Mouse (Mus musculus) heart, embryonic 11.5 days (tissue): ENCODE results near the gene Slc15a1. TPM values are rescaled to one million over a fixed set of nuclear protein-coding genes. Genes with fewer than 3 reads are reported as not detected.
A peak's percentile ranks its signal among the peaks of the same experiment; 100 is the strongest.

Experiments
- ATAC-seq: fragments of 200-750 bp; cut with Nextera tagmentation; replicated peaks from 2 replicates; pipeline ENCODE4 v1.8.0; 2017; ENCODE audit warnings: moderate library complexity; ENCODE audit not compliant: insufficient number of reproducible peaks, low FRiP score, low TSS enrichment
- H3K27ac ChIP-seq: fragments of 300-500 bp; sonication (generic); 2 replicates; pipeline ENCODE4 v1.5.1; 2014; ENCODE audit warnings: mild to moderate bottlenecking, low read depth, low read length
- H3K27me3 ChIP-seq: fragments of 300-500 bp; sonication (generic); 2 replicates; pipeline ENCODE4 v1.6.1; 2014; ENCODE audit warnings: mild to moderate bottlenecking, low read length, mixed read lengths; ENCODE audit not compliant: control insufficient read depth, insufficient read depth
- H3K36me3 ChIP-seq: fragments of 300-500 bp; sonication (generic); 2 replicates; pipeline ENCODE4 v1.6.1; 2014; ENCODE audit warnings: mild to moderate bottlenecking, low read length, moderate library complexity, mixed read lengths; ENCODE audit not compliant: control insufficient read depth, insufficient read depth
- H3K4me1 ChIP-seq: fragments of 300-500 bp; sonication (generic); 2 replicates; pipeline ENCODE4 v1.6.1; 2014; ENCODE audit warnings: low read length; ENCODE audit not compliant: control insufficient read depth, insufficient read depth
- H3K4me2 ChIP-seq: fragments of 300-500 bp; sonication (generic); 2 replicates; pipeline ENCODE4 v1.6.1; 2014; ENCODE audit warnings: mild to moderate bottlenecking, moderate library complexity
- H3K4me3 ChIP-seq: fragments of 300-500 bp; sonication (generic); 2 replicates; pipeline ENCODE4 v1.5.1; 2014; ENCODE audit warnings: low read depth, low read length
- H3K9ac ChIP-seq: fragments of 300-500 bp; sonication (generic); 2 replicates; pipeline ENCODE4 v1.6.1; 2014; ENCODE audit warnings: mild to moderate bottlenecking, low read depth, low read length, moderate library complexity
- H3K9me3 ChIP-seq: fragments of 300-500 bp; sonication (generic); replicated peaks from 2 replicates; pipeline ENCODE4 v1.6.1; 2016; ENCODE audit warnings: low read length; ENCODE audit not compliant: control insufficient read depth
- WGBS: fragments of 180-500 bp; shearing (Covaris S2); extraction: QIAGEN DNeasy Blood & Tissue Kit; methylation state at CpG from one replicate; pipeline ENCODE4 v1.1.7; 2014; ENCODE audit not compliant: insufficient replicate concordance; 5-methylcytosine and 5-hydroxymethylcytosine counted together
- polyA plus RNA-seq: library from polyadenylated mRNA; unstranded; fragments of >200 nt; fragmentation: Nextera tagmentation; extraction: Ambion mirVana; gene quantifications from 2 replicates; pipeline ENCODE4 v1.2.1, GENCODE M21; 2014

Gene Slc15a1
- polyA plus RNA-seq, 1 experiment from 2014 or later = not detected

- 84% methylated on average over 3 of the region's 3 CpGs for WGBS
- Histone ChIP-seq H3K9me3 (no peaks in the 10 kb centered on the region), H3K4me3 (no peak overlapping the region), H3K27ac (no peak overlapping the region), H3K36me3 (no peaks in the 10 kb centered on the region), H3K4me1 (no peaks in the 10 kb centered on the region), H3K9ac (no peak overlapping the region), H3K4me2 (no peak overlapping the region), H3K27me3 (no peaks in the 10 kb centered on the region)
- no peak for ATAC-seq
These were observed 29.4 kb upstream of the Slc15a1 start for GRCm38 (mm10) chr14:121534501-121534900.

GRCm38 (mm10) chr14:121530853-121531252 lies 25.8 kb upstream of the Slc15a1 start:
- H3K36me3 ChIP-seq = no peaks in the 10 kb centered on the region
- no peaks in the 10 kb centered on the region for H3K9me3 ChIP-seq
- no peak overlapping the region for H3K4me3 ChIP-seq
- no peak overlapping the region for H3K4me2 ChIP-seq
- no peaks in the 10 kb centered on the region for H3K27me3 ChIP-seq
- 76% methylated on average over 9 of the region's 9 CpGs for WGBS
- no peak for ATAC-seq
- no peak overlapping the region for H3K27ac ChIP-seq
- no peak overlapping the region for H3K9ac ChIP-seq
- no peaks in the 10 kb centered on the region for H3K4me1 ChIP-seq

- Histone ChIP-seq H3K4me1 (no peaks in the 10 kb centered on the region), H3K27me3 (no peaks in the 10 kb centered on the region), H3K9ac (no peak overlapping the region), H3K36me3 (no peaks in the 10 kb centered on the region), H3K9me3 (no peaks in the 10 kb centered on the region), H3K4me3 (no peak overlapping the region), H3K27ac (no peak overlapping the region), H3K4me2 (no peak overlapping the region)
- 77% methylated on average over 3 of the region's 3 CpGs for WGBS
- no peak for ATAC-seq
These were observed 22.8 kb upstream of the Slc15a1 start for GRCm38 (mm10) chr14:121527883-121528282.

GRCm38 (mm10) chr14:121527201-121527600 lies 22.1 kb upstream of the Slc15a1 start:
- ATAC-seq = no peak
- Histone ChIP-seq H3K9me3 (no peaks in the 10 kb centered on the region), H3K27ac (no peak overlapping the region), H3K4me1 (no peaks in the 10 kb centered on the region), H3K27me3 (no peaks in the 10 kb centered on the region), H3K4me3 (no peak overlapping the region), H3K4me2 (no peak overlapping the region), H3K9ac (no peak overlapping the region), H3K36me3 (no peaks in the 10 kb centered on the region)
- WGBS = 79% methylated on average over 1 of the region's 1 CpGs

- no peak overlapping the region for H3K4me3 ChIP-seq
- no peaks in the 10 kb centered on the region for H3K4me1 ChIP-seq
- ATAC-seq = 0 out of 2 replicates have a peak, but pooled peaks have one; percentile 45
- WGBS = 55% methylated on average over 4 of the region's 4 CpGs
- H3K4me2 ChIP-seq = no peak overlapping the region
- no peak overlapping the region for H3K27ac ChIP-seq
- no peaks in the 10 kb centered on the region for H3K36me3 ChIP-seq
- no peaks in the 10 kb centered on the region for H3K27me3 ChIP-seq
- no peaks in the 10 kb centered on the region for H3K9me3 ChIP-seq
- H3K9ac ChIP-seq = no peak overlapping the region
These were observed 16.7 kb upstream of the Slc15a1 start for GRCm38 (mm10) chr14:121521709-121522108.

GRCm38 (mm10) chr14:121516881-121517280 lies 11.8 kb upstream of the Slc15a1 start:
- 76% methylated on average over 5 of the region's 5 CpGs for WGBS
- ATAC-seq = no peak
- H3K4me3 ChIP-seq = no peak overlapping the region
- H3K4me2 ChIP-seq = no peak overlapping the region
- no peak overlapping the region for H3K27ac ChIP-seq
- no peaks in the 10 kb centered on the region for H3K36me3 ChIP-seq
- no peaks in the 10 kb centered on the region for H3K9me3 ChIP-seq
- no peaks in the 10 kb centered on the region for H3K4me1 ChIP-seq
- no peak overlapping the region for H3K9ac ChIP-seq
- no peaks in the 10 kb centered on the region for H3K27me3 ChIP-seq

GRCm38 (mm10) chr14:121508929-121509328 lies 3.9 kb upstream of the Slc15a1 start:
- no peak for ATAC-seq
- Histone ChIP-seq H3K27me3 (peaks cover 32% of the 10 kb centered on the region), H3K4me2 (no peak overlapping the region), H3K4me1 (peaks cover 4% of the 10 kb centered on the region; the same call in 1 of the 2 replicates), H3K9ac (no peak overlapping the region), H3K9me3 (no peaks in the 10 kb centered on the region), H3K36me3 (no peaks in the 10 kb centered on the region), H3K4me3 (no peak overlapping the region), H3K27ac (no peak overlapping the region)
- WGBS = 74% methylated on average over 2 of the region's 2 CpGs

GRCm38 (mm10) chr14:121506336-121506735 lies 1.3 kb upstream of the Slc15a1 start:
- Histone ChIP-seq H3K4me2 (no peak overlapping the region), H3K27me3 (peaks cover 36% of the 10 kb centered on the region), H3K9ac (no peak overlapping the region), H3K9me3 (no peaks in the 10 kb centered on the region), H3K4me3 (no peak overlapping the region), H3K36me3 (no peaks in the 10 kb centered on the region), H3K4me1 (peaks cover 4% of the 10 kb centered on the region; the same call in 1 of the 2 replicates), H3K27ac (no peak overlapping the region)
- no peak; the same call in 1 of the 2 replicates for ATAC-seq
- WGBS = 7% methylated on average over 6 of the region's 6 CpGs

- no peak for ATAC-seq
- peaks cover 36% of the 10 kb centered on the region for H3K27me3 ChIP-seq
- H3K4me1 ChIP-seq = peaks cover 4% of the 10 kb centered on the region; the same call in 1 of the 2 replicates
- H3K4me3 ChIP-seq = peak overlapping the region; percentile 35; the same call in 1 of the 2 replicates
- peak overlapping the region; percentile 63 for H3K4me2 ChIP-seq
- WGBS = 22% methylated on average over 9 of the region's 9 CpGs
- H3K36me3 ChIP-seq = no peaks in the 10 kb centered on the region
- H3K27ac ChIP-seq = no peak overlapping the region
- H3K9me3 ChIP-seq = no peaks in the 10 kb centered on the region
- no peak overlapping the region for H3K9ac ChIP-seq
These were observed 421 bp upstream of the Slc15a1 start for GRCm38 (mm10) chr14:121505485-121505860.
